Mouse (Mus musculus) granulocyte monocyte progenitor cell, adult 5-6 weeks (primary cell): ENCODE measurements at regions not wholly inside any gene's neighbourhood (a gene's known extent, or its start where the extent isn't known, plus 50 kb on each side); places are given as distances from the start of the nearest gene placed in this dataset.

Experiments
- ATAC-seq: replicated peaks from 2 replicates; pipeline ENCODE4 v1.8.0; 2016; ENCODE audit warnings: mild to moderate bottlenecking, moderate TSS enrichment, inconsistent platforms; ENCODE audit not compliant: poor library complexity, severe bottlenecking

GRCm38 (mm10) chr16:78877941-78878340, 52.8 kb upstream of the Chodl start:
- ATAC-seq: no peak

GRCm38 (mm10) chr16:78859006-78859405, 71.7 kb upstream of the Chodl start:
- no peak for ATAC-seq

GRCm38 (mm10) chr16:78830957-78831356, 99.8 kb upstream of the Chodl start:
- no peak for ATAC-seq

GRCm38 (mm10) chr16:78827739-78828138, 103.0 kb upstream of the Chodl start:
- no peak for ATAC-seq

- no peak for ATAC-seq
Observed at GRCm38 (mm10) chr16:78790064-78790463, 140.7 kb upstream of the Chodl start.

GRCm38 (mm10) chr16:78759226-78759625, 171.5 kb upstream of the Chodl start:
- ATAC-seq: no peak

- no peak for ATAC-seq
Observed at GRCm38 (mm10) chr16:78737902-78738301, 161.4 kb upstream of the D16Ertd472e start.

- no peak for ATAC-seq
Observed at GRCm38 (mm10) chr16:78730583-78731501, 154.3 kb upstream of the D16Ertd472e start.

- no peak for ATAC-seq
Observed at GRCm38 (mm10) chr16:78725541-78725940, 149.0 kb upstream of the D16Ertd472e start.

- ATAC-seq: no peak
Observed at GRCm38 (mm10) chr16:78709943-78710342, 133.4 kb upstream of the D16Ertd472e start.

GRCm38 (mm10) chr16:78707566-78707965, 131.1 kb upstream of the D16Ertd472e start:
- ATAC-seq: no peak

- no peak for ATAC-seq
Observed at GRCm38 (mm10) chr16:78707165-78707564, 130.7 kb upstream of the D16Ertd472e start.

GRCm38 (mm10) chr16:78697514-78698209, 121.2 kb upstream of the D16Ertd472e start:
- ATAC-seq: no peak

- ATAC-seq: no peak
Observed at GRCm38 (mm10) chr16:78688251-78688650, 111.7 kb upstream of the D16Ertd472e start.

GRCm38 (mm10) chr16:78685160-78685559, 108.7 kb upstream of the D16Ertd472e start:
- no peak for ATAC-seq

- no peak for ATAC-seq
Observed at GRCm38 (mm10) chr16:78684031-78684430, 107.5 kb upstream of the D16Ertd472e start.

- ATAC-seq: no peak
Observed at GRCm38 (mm10) chr16:78661126-78661525, 84.6 kb upstream of the D16Ertd472e start.

GRCm38 (mm10) chr16:78644710-78645109, 68.2 kb upstream of the D16Ertd472e start:
- ATAC-seq: no peak; the same call in 1 of the 2 replicates

GRCm38 (mm10) chr16:78641717-78642116, 65.2 kb upstream of the D16Ertd472e start:
- no peak for ATAC-seq

- no peak for ATAC-seq
Observed at GRCm38 (mm10) chr16:78641205-78641604, 64.7 kb upstream of the D16Ertd472e start.

GRCm38 (mm10) chr16:78637452-78637851, 60.9 kb upstream of the D16Ertd472e start:
- no peak for ATAC-seq
